Mouse (Mus musculus) E14TG2a.4 (cell line): ENCODE measurements around the gene Nr2f6.

Source experiments
- CTCF ChIP-seq: conservative IDR thresholded peaks from 2 replicates; pipeline ENCODE4 v1.5.1; 2014; ENCODE audit warnings: low read length
- POU5F1 ChIP-seq: IDR thresholded peaks from 2 replicates; pipeline ENCODE4 v1.6.1; 2014; ENCODE audit warnings: low read length, borderline replicate concordance

GRCm38 (mm10) chr8:71373000-71373399 is 8.8 kb downstream of the Nr2f6 start:
- TF ChIP-seq CTCF (no peak), POU5F1 (no peak)
